In the genomic region with DNA sequence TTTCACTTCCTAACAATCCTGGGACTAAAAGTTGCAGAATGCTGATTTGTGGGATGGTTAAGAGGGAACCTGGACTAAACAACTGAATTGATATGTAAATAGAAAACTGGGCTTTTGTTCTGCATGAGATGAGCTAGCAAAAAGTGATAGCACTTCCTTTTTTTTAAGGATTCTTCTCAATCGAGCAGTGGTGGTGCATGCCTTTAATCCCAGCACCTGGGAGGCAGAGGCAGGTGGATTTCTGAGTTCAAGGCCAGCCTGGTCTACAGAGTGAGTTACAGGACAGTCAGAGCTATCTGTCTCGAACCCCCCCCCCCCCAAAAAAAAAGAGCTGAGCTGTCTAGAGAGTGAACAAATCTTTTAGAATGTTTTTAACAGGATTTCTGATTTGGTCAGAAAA, we compare ENCODE assay signal across 8 mouse cellular contexts.
DNase-seq lines count a peak whose midpoint lies in the region; ATAC-seq lines count a peak whose summit lies in the region.

No protein-coding gene starts in this region.

- no peak overlapping the region for H3K27ac ChIP-seq in heart, embryonic 13.5 days (replicated peaks)
- H3K27ac ChIP-seq in brown adipose tissue, adult 24 weeks (replicated peaks; ENCODE audit: low read depth, low read length), result no peak overlapping the region
- peak overlapping the region; percentile 65; the same call in 1 of the 2 replicates for H3K27ac ChIP-seq in hindbrain, embryonic 14.5 days
- peak overlapping the region; percentile 84 for H3K27ac ChIP-seq in midbrain, embryonic 10.5 days (replicated peaks)

- no peaks in the 10 kb centered on the region for H3K36me3 ChIP-seq in heart, embryonic 13.5 days
- H3K36me3 ChIP-seq in hindbrain, embryonic 14.5 days (replicated peaks; ENCODE audit: control insufficient read depth, insufficient read depth), result no peaks in the 10 kb centered on the region
- no peaks in the 10 kb centered on the region for H3K36me3 ChIP-seq in midbrain, embryonic 10.5 days

- 35% methylated on average over 2 of the region's 2 CpGs for WGBS in heart, embryonic 13.5 days
- WGBS in hindbrain, embryonic 14.5 days, result 38% methylated on average over 2 of the region's 2 CpGs
- 36% methylated on average over 2 of the region's 2 CpGs for WGBS in midbrain, embryonic 10.5 days

- H3K4me2 ChIP-seq in heart, embryonic 13.5 days, result peak overlapping the region; percentile 70
- H3K4me2 ChIP-seq in hindbrain, embryonic 14.5 days (replicated peaks), result peak overlapping the region; percentile 54

- H3K4me1 ChIP-seq in heart, embryonic 13.5 days, result peaks cover 4% of the 10 kb centered on the region; the same call in 1 of the 2 replicates
- H3K4me1 ChIP-seq in brown adipose tissue, adult 24 weeks (ENCODE audit: control insufficient read depth, insufficient read depth, insufficient read length, low read length), result peaks cover 3% of the 10 kb centered on the region; the same call in 1 of the 2 replicates
- no peaks in the 10 kb centered on the region for H3K4me1 ChIP-seq in hindbrain, embryonic 14.5 days (replicated peaks; ENCODE audit: control insufficient read depth, insufficient read depth, low read length)
- H3K4me1 ChIP-seq in midbrain, embryonic 10.5 days, result peaks cover 20% of the 10 kb centered on the region

- intact Hi-C loops in left cerebral cortex, postnatal 4 days (cut with DNase I), result no loop called here

- H3K4me3 ChIP-seq in heart, embryonic 13.5 days, result peak overlapping the region; percentile 54
- H3K4me3 ChIP-seq in brown adipose tissue, adult 24 weeks (ENCODE audit: insufficient read depth, low read depth, low read length), result peak overlapping the region; percentile 71
- peak overlapping the region; percentile 38 for H3K4me3 ChIP-seq in hindbrain, embryonic 14.5 days (replicated peaks; ENCODE audit: low read length)
- peak overlapping the region; percentile 54 for H3K4me3 ChIP-seq in midbrain, embryonic 10.5 days

- no peak for DNase-seq in heart, adult 18-20 months
- no peak for DNase-seq in hindbrain, embryonic 14.5 days (ENCODE audit: low spot score)
- DNase-seq in midbrain, embryonic 10.5 days (ENCODE audit: low spot score), result no peak
- no peak for DNase-seq in adrenal gland, postnatal 10 days
- DNase-seq in urinary bladder, adult 2 months (ENCODE audit: low spot score), result no peak
- DNase-seq in left cerebral cortex, postnatal 4 days, result no peak

- no peaks in the 10 kb centered on the region for H3K27me3 ChIP-seq in heart, embryonic 13.5 days (replicated peaks)
- H3K27me3 ChIP-seq in hindbrain, embryonic 14.5 days (ENCODE audit: control insufficient read depth, insufficient read depth, low read length), result no peaks in the 10 kb centered on the region
- no peaks in the 10 kb centered on the region for H3K27me3 ChIP-seq in midbrain, embryonic 10.5 days (ENCODE audit: low read depth, poor library complexity, severe bottlenecking)

- peak overlapping the region; percentile 78 for H3K9ac ChIP-seq in heart, embryonic 13.5 days
- H3K9ac ChIP-seq in hindbrain, embryonic 14.5 days, result peak overlapping the region; percentile 61

- H3K9me3 ChIP-seq in heart, embryonic 13.5 days, result no peaks in the 10 kb centered on the region
- H3K9me3 ChIP-seq in hindbrain, embryonic 14.5 days (ENCODE audit: control insufficient read depth, low read length), result no peaks in the 10 kb centered on the region
- no peaks in the 10 kb centered on the region for H3K9me3 ChIP-seq in midbrain, embryonic 10.5 days (replicated peaks)

- no peak for ATAC-seq in heart, embryonic 13.5 days (ENCODE audit: extremely low read depth, insufficient number of reproducible peaks, low FRiP score, low TSS enrichment)
- ATAC-seq in hindbrain, embryonic 14.5 days (ENCODE audit: low FRiP score), result peak; percentile 41; the same call in 1 of the 2 replicates

Comparison
In these comparisons a context has a peak if more than half of its experiments do, and no peak if none do; other contexts are left out.
1. H3K27ac ChIP-seq: peak in hindbrain, embryonic 14.5 days (single experiment) and midbrain, embryonic 10.5 days (single experiment); none in heart, embryonic 13.5 days (single experiment) and brown adipose tissue, adult 24 weeks (single experiment).
2. Peak in every context shown above with its lines, with median percentiles within 50 percentile points of each other: H3K4me3 ChIP-seq.